Mouse (Mus musculus): ENCODE data around the gene Tnfrsf21.

- TF ChIP-seq POLR2A (IDR thresholded peaks at IDR 0.05; ENCODE audit: control insufficient read depth, low read depth, low read length), result no peak
- no peak for TF ChIP-seq CTCF (IDR thresholded peaks at IDR 0.05; ENCODE audit: control insufficient read depth, insufficient read depth, insufficient replicate concordance, low read depth, low read length)
These were observed 54.6 kb downstream of the Tnfrsf21 start for GRCm38 (mm10) chr17:43070946-43071345.

All from testis, adult 2 months (tissue).